Mouse (Mus musculus) heart, embryonic 14.5 days (tissue): ENCODE measurements at regions not wholly inside any gene's neighbourhood (a gene's known extent, or its start where the extent isn't known, plus 50 kb on each side); places are given as distances from the start of the nearest gene placed in this dataset.

ENCODE experiments used
- ATAC-seq: fragments of 200-750 bp; cut with Nextera tagmentation; 2 replicates; pipeline ENCODE4 v1.8.0; 2017; ENCODE audit warnings: low read depth, moderate TSS enrichment; ENCODE audit not compliant: insufficient number of reproducible peaks, insufficient read depth, low FRiP score
- H3K27ac ChIP-seq, 2 experiments: fragments of 200-500 bp in 1 of 2; fragments of 300-500 bp in 1 of 2; sonication (generic) in 1 of 2; replicated peaks in 1 of 2; 2 replicates each; pipeline ENCODE4 v1.5.1; 2012 to 2014; ENCODE audit warnings: low read depth in 2 of 2, low read length in 2 of 2, control low read depth in 1 of 2, mild to moderate bottlenecking in 1 of 2, mixed read lengths in 1 of 2; ENCODE audit not compliant: control insufficient read depth in 1 of 2, insufficient read depth in 1 of 2
- H3K27me3 ChIP-seq: fragments of 300-500 bp; sonication (generic); 2 replicates; pipeline ENCODE4 v1.6.1; 2014; ENCODE audit warnings: mild to moderate bottlenecking, low read length, control low read depth; ENCODE audit not compliant: control insufficient read depth, insufficient read depth
- H3K36me3 ChIP-seq: fragments of 300-500 bp; sonication (generic); 2 replicates; pipeline ENCODE4 v1.6.1; 2014; ENCODE audit warnings: mild to moderate bottlenecking, control low read depth, low read length, mixed read lengths; ENCODE audit not compliant: control insufficient read depth, insufficient read depth
- H3K4me1 ChIP-seq, 2 experiments: fragments of 200-500 bp in 1 of 2; fragments of 300-500 bp in 1 of 2; sonication (generic) in 1 of 2; 2 replicates each; pipeline ENCODE4 v1.6.1; 2012 to 2014; ENCODE audit warnings: low read length in 2 of 2, control low read depth in 1 of 2, mixed read lengths in 1 of 2; ENCODE audit not compliant: control insufficient read depth in 2 of 2, insufficient read depth in 2 of 2
- H3K4me2 ChIP-seq: fragments of 300-500 bp; sonication (generic); 2 replicates; pipeline ENCODE4 v1.6.1; 2014; ENCODE audit warnings: mild to moderate bottlenecking, low read length
- H3K4me3 ChIP-seq, 2 experiments: fragments of 200-500 bp in 1 of 2; fragments of 300-500 bp in 1 of 2; sonication (generic) in 1 of 2; 2 replicates each; pipeline ENCODE4 v1.5.1; 2012 to 2014; ENCODE audit warnings: low read length in 2 of 2, mild to moderate bottlenecking in 2 of 2, control low read depth in 1 of 2, low read depth in 1 of 2, moderate library complexity in 1 of 2; ENCODE audit not compliant: control insufficient read depth in 1 of 2, insufficient read depth in 1 of 2
- H3K9ac ChIP-seq: fragments of 300-500 bp; sonication (generic); 2 replicates; pipeline ENCODE4 v1.6.1; 2014; ENCODE audit warnings: mild to moderate bottlenecking, low read length
- H3K9me3 ChIP-seq: fragments of 300-500 bp; sonication (generic); 2 replicates; pipeline ENCODE4 v1.6.1; 2016; ENCODE audit warnings: low read length, control low read depth; ENCODE audit not compliant: control insufficient read depth
- WGBS: fragments of 180-500 bp; shearing (Covaris S2); extraction: QIAGEN DNeasy Blood & Tissue Kit; methylation state at CpG from one replicate; pipeline ENCODE4 v1.1.7; 2014; 5-methylcytosine and 5-hydroxymethylcytosine counted together

DNA sequence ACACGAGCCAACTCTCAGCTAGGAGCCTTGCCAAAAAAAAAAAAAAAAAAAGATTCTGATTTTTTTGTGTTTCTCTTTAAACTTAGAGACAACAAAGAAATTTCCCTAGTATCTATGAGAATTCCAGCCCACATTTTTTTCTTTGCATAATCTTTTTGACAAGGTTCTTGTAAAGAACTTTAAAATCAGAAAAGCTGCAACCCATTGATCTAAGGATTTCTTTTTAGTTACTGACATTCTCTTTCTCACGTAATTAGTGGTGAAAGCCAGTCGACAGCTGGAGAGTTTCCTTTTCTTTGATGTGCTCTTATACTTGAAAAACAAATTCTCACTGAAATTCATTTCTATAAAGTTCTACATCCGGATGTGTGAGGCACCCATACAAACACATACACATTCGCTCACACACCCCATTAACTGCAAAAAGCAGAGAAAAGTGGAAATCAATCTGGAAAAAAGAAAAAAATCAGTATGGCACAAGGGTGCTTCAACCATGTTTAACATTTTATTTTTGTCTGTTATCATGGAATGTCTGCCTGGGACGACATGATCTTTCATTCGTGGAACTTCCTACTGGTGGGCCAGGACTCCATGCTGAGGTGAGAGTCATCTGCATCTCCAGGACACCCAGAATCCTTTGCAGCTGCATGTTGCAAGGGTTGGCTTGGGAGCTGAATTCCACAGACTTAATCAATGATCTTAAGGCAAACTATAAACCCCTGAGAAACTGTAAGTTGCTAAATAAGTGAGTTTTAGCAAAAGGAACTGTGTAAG is 124.0 kb upstream of the Zpld1 start:
- H3K4me2 ChIP-seq: no peak overlapping the region
- H3K4me3 ChIP-seq: no peak overlapping the region
- H3K27me3 ChIP-seq: no peaks in the 10 kb centered on the region
- no peaks in the 10 kb centered on the region for H3K9me3 ChIP-seq
- no peaks in the 10 kb centered on the region; a peak in 1 of 4 replicates for H3K4me1 ChIP-seq
- ATAC-seq: no peak
- H3K27ac ChIP-seq: no peak overlapping the region
- H3K36me3 ChIP-seq: no peaks in the 10 kb centered on the region
- 37% methylated on average over 7 of the region's 7 CpGs for WGBS
- H3K9ac ChIP-seq: no peak overlapping the region

DNA sequence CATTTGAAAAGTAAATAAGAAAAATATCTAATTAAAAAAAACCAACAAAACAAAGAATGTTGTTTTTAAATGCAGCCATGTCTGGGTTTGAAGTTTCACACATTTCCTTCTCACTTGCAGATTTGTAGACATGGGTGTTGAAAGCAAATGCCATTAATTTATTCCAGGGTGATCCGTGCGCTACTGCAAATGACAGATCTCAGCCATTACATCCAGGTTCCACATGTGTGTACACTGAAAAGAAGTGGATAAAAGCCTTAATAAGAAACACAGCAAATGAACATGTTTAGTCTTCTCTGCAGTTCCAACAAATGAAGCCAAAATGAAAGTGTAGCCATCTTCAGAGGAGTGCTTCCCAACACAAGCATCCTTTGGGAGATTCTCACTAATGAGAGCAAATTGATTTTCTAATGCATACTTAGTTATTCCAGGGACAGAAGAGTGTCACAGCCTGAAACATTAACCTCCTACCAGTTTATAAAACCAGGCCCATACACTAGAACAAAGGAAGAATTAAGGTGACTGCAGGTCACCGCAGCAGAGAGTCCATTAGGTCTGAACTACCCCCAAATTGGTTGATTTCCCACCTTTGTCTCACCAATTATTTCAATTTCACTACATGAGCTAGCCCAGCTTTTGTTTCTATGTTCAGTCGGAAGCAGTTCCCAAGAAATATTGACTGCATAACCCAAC is 123.2 kb upstream of the Zpld1 start:
- no peak overlapping the region for H3K27ac ChIP-seq
- no peak for ATAC-seq
- whole genome bisulfite sequencing: 75% methylated on average over 4 of the region's 4 CpGs

DNA sequence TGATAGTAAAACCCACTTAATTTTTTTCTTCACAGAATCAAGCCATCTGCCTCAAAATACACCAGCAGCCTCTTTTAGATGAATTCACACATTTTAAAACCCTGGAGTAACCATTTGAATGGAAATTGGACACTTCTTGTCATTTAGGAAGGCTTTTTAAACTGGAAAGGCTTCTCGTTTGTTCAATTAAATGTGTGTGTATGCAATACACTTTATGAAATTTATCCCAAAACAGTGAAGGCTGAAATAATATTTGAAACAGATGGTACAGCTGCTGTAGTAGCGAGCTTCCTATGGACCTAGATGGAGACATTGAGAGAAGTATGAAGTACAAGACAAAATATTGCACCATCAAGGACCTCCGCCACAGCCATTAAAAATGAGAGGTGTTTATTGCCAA is 121.1 kb upstream of the Zpld1 start:
- WGBS: 91% methylated on average over 3 of the region's 3 CpGs

More for the DNA sequence above, 123.2 kb upstream of the Zpld1 start:
- Histone ChIP-seq H3K4me3 (no peak overlapping the region), H3K4me2 (no peak overlapping the region), H3K4me1 (no peaks in the 10 kb centered on the region; a peak in 1 of 4 replicates), H3K9ac (no peak overlapping the region), H3K27me3 (no peaks in the 10 kb centered on the region), H3K36me3 (no peaks in the 10 kb centered on the region), H3K9me3 (no peaks in the 10 kb centered on the region)

DNA sequence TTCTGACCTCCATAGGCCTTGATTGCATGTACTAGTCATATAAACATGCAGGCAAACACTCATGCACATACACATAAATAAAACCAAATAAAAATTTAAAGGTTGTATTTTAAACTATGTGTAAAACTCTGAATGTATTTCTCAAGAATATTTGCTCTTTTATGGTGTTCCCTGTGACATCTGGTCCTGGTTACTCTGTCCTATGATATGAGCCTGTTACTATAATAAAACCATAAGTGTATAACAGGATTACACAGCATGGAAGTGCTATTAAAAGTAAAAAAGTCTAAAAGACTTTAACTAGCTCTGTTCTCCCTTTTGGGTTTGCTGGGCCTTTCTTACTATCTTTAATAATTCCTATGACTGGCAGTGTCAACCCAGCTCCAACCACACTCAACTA is 103.0 kb upstream of the Zpld1 start:
- Histone ChIP-seq H3K9ac (no peak overlapping the region), H3K4me1 (no peaks in the 10 kb centered on the region), H3K4me2 (no peak overlapping the region), H3K27me3 (no peaks in the 10 kb centered on the region), H3K9me3 (no peaks in the 10 kb centered on the region), H3K36me3 (no peaks in the 10 kb centered on the region), H3K27ac (no peak overlapping the region), H3K4me3 (no peak overlapping the region)
- ATAC-seq: no peak

More for the DNA sequence above, 121.1 kb upstream of the Zpld1 start:
- H3K9ac ChIP-seq: no peak overlapping the region
- H3K36me3 ChIP-seq: no peaks in the 10 kb centered on the region
- no peak for ATAC-seq
- H3K9me3 ChIP-seq: no peaks in the 10 kb centered on the region
- H3K4me1 ChIP-seq: no peaks in the 10 kb centered on the region; a peak in 1 of 4 replicates
- no peaks in the 10 kb centered on the region for H3K27me3 ChIP-seq
- H3K4me3 ChIP-seq: no peak overlapping the region
- no peak overlapping the region for H3K27ac ChIP-seq
- H3K4me2 ChIP-seq: no peak overlapping the region

DNA sequence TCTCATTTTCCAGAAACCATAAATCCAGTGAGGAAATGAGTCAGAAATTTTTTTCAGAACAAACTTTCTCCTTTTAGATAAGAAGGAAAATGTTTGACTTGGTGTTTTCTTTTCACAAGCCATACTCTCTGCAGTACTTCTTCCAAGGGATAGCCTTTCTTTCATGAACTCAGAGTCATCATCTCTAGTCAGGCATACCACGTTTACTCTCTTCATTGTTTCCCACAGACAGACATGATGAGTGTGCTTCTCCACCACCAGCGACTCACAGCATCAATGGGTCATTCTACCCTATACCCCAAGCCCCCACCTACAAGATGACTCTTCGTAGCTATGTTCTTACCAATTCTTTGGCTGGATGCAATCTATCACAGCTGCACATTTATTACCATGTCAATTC is 97.1 kb upstream of the Zpld1 start:
- WGBS: 71% methylated on average over 3 of the region's 3 CpGs
- no peak overlapping the region for H3K4me2 ChIP-seq
- H3K27ac ChIP-seq: no peak overlapping the region
- no peaks in the 10 kb centered on the region for H3K4me1 ChIP-seq
- H3K9ac ChIP-seq: no peak overlapping the region
- H3K27me3 ChIP-seq: no peaks in the 10 kb centered on the region
- no peak overlapping the region for H3K4me3 ChIP-seq
- ATAC-seq: no peak
- no peaks in the 10 kb centered on the region for H3K36me3 ChIP-seq
- no peaks in the 10 kb centered on the region for H3K9me3 ChIP-seq

DNA sequence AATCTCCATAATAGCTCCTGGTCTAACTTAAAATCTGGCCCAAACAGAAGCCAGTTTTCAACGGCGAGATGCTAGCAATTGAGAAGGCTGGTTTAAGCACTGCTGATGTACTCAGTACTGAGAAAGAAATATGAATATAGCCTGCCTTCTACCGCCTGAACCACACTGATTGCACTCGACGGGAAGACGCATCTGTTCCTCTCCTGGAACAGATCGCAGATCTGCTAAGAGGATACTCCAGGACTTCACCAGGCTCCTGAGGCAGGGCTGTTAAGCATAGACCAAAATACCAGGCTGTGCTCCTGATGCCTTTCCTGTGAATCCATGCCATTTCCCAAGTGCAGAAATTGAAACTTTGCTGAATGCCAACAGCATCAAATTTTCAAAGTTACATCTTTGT is 92.6 kb upstream of the Zpld1 start:
- ATAC-seq: no peak
- H3K27ac ChIP-seq: no peak overlapping the region
- WGBS: 67% methylated on average over 7 of the region's 7 CpGs
- no peak overlapping the region for H3K9ac ChIP-seq
- no peak overlapping the region for H3K4me2 ChIP-seq
- no peaks in the 10 kb centered on the region for H3K4me1 ChIP-seq
- no peak overlapping the region for H3K4me3 ChIP-seq
- no peaks in the 10 kb centered on the region for H3K9me3 ChIP-seq
- no peaks in the 10 kb centered on the region for H3K36me3 ChIP-seq
- no peaks in the 10 kb centered on the region for H3K27me3 ChIP-seq

DNA sequence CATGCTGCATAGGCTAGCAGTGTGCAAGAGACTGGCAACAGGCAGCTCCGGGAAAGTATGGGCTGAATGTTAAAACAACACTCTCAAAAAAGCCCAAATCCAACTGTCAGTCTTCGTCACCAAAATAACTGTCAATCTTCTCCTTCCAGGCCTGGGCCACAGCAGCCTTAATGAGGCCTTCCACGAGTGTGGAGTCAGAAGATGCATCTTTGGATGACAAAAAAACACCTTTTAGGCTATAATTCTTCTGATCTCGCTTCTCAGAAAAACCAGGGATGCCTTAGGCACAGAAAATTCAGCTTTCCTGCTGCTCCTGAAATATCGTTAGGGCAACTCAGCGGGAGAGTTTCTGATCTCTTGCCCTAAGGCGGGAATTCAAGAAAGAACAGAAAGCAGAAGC is 82.2 kb upstream of the Zpld1 start:
- no peaks in the 10 kb centered on the region for H3K27me3 ChIP-seq
- no peak for ATAC-seq
- no peak overlapping the region for H3K27ac ChIP-seq
- H3K4me2 ChIP-seq: no peak overlapping the region
- no peak overlapping the region for H3K4me3 ChIP-seq
- WGBS: 80% methylated on average over 7 of the region's 7 CpGs
- H3K36me3 ChIP-seq: no peaks in the 10 kb centered on the region
- H3K9ac ChIP-seq: no peak overlapping the region
- no peaks in the 10 kb centered on the region for H3K9me3 ChIP-seq
- peaks cover 3 to 4% of the 10 kb centered on the region in 2 experiments; a peak in 3 of 4 replicates for H3K4me1 ChIP-seq
